Comparison of ENCODE assay signal across 18 mouse cellular contexts in the genomic region with DNA sequence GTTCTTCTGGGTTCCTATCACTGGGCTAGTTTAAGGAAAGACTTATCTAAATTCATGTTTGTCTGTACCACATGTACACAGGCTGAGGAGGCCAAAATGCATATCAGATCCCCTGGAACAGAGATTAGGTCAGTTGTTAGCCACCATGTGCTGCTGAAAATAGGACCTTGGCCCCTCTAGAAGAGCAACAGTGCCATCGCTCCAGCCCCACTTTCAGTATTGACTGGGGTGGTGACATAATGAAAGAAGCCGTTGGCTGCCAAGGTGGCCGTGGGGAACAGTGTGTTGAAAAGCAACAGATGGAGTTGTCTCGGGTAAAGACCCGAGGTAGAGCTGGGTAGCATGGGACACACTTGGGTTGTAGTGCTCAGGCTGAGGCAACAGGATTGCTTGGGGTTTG. TPM values are rescaled to one million over a fixed set of nuclear protein-coding genes. Genes with fewer than 3 reads are reported as not detected.
DNase-seq lines count a peak whose midpoint lies in the region; ATAC-seq and TF ChIP-seq lines count a peak whose summit lies in the region.
"Had no signal": no experiment of that assay in that cellular context is flagged by ENCODE, and none has a peak within 500 bp of the region (broad histone marks: within the 10 kb centered on the region; RNA-seq: fewer than 3 reads in every experiment).

No protein-coding gene starts in this region.

- intact Hi-C loops in left cerebral cortex, postnatal 10 days (cut with DNase I): no loop called here

- no peaks in the 10 kb centered on the region for H3K27me3 ChIP-seq in heart, embryonic 14.5 days (ENCODE audit: control insufficient read depth, insufficient read depth, low read length)
- no peaks in the 10 kb centered on the region for H3K27me3 ChIP-seq in lung, embryonic 15.5 days
- H3K27me3 ChIP-seq in liver, embryonic 13.5 days: no peaks in the 10 kb centered on the region
- no peaks in the 10 kb centered on the region for H3K27me3 ChIP-seq in liver, postnatal 0 days (ENCODE audit: insufficient read depth, low read length)
- H3K27me3 ChIP-seq: neural tube, embryonic 13.5 days had no signal

- 35% methylated on average over 5 of the region's 5 CpGs for WGBS in heart, embryonic 14.5 days
- 71% methylated on average over 5 of the region's 5 CpGs for WGBS in lung, embryonic 15.5 days
- 62% methylated on average over 5 of the region's 5 CpGs for WGBS in liver, embryonic 13.5 days (ENCODE audit: insufficient replicate concordance)
- 66% methylated on average over 5 of the region's 5 CpGs for WGBS in liver, postnatal 0 days (ENCODE audit: insufficient replicate concordance)

- peaks cover 51% of the 10 kb centered on the region for H3K36me3 ChIP-seq in heart, embryonic 14.5 days (ENCODE audit: control insufficient read depth, insufficient read depth, low read length)
- peaks cover 23% of the 10 kb centered on the region for H3K36me3 ChIP-seq in lung, embryonic 15.5 days
- peaks cover 46% of the 10 kb centered on the region for H3K36me3 ChIP-seq in liver, embryonic 13.5 days
- peaks cover 18% of the 10 kb centered on the region for H3K36me3 ChIP-seq in liver, postnatal 0 days (replicated peaks; ENCODE audit: insufficient read depth, low read length)

- H3K9me3 ChIP-seq in heart, embryonic 14.5 days (ENCODE audit: control insufficient read depth, low read length): no peaks in the 10 kb centered on the region
- H3K9me3 ChIP-seq in lung, embryonic 15.5 days: no peaks in the 10 kb centered on the region
- no peaks in the 10 kb centered on the region for H3K9me3 ChIP-seq in liver, embryonic 13.5 days (replicated peaks)
- no peaks in the 10 kb centered on the region for H3K9me3 ChIP-seq in liver, postnatal 0 days (ENCODE audit: low read length)
- H3K9me3 ChIP-seq: neural tube, embryonic 13.5 days had no signal

- no peak overlapping the region for H3K9ac ChIP-seq in heart, embryonic 14.5 days (ENCODE audit: low read length)
- H3K9ac ChIP-seq in lung, embryonic 15.5 days: no peak overlapping the region
- no peak overlapping the region for H3K9ac ChIP-seq in liver, embryonic 13.5 days
- no peak overlapping the region for H3K9ac ChIP-seq in liver, postnatal 0 days (replicated peaks)
- H3K9ac ChIP-seq: neural tube, embryonic 13.5 days had no signal

- no peak for TF ChIP-seq CTCF in liver, postnatal 0 days (IDR thresholded peaks at IDR 0.05; ENCODE audit: low read depth)

- H3K27ac ChIP-seq in heart, embryonic 14.5 days (replicated peaks in 1 of 2; ENCODE audit: control insufficient read depth in 1 of 2, insufficient read depth in 1 of 2, low read depth in 2 of 2, low read length in 2 of 2): peak overlapping the region in 1 of 2 experiments; percentile 33; a peak in 1 of 4 replicates
- H3K27ac ChIP-seq in lung, embryonic 15.5 days: no peak overlapping the region
- H3K27ac ChIP-seq in liver, embryonic 13.5 days: 0 out of 2 replicates have a peak overlapping the region, but pooled peaks have one; percentile 9
- peak overlapping the region; percentile 73 for H3K27ac ChIP-seq in liver, postnatal 0 days (ENCODE audit: low read depth)
- H3K27ac ChIP-seq: layer of hippocampus, adult 2 months; neural tube, embryonic 13.5 days had no signal

- H3K4me1 ChIP-seq in heart, embryonic 14.5 days (ENCODE audit: control insufficient read depth in 2 of 2, insufficient read depth in 2 of 2, low read length in 2 of 2): peaks cover 12 to 44% of the 10 kb centered on the region in 2 experiments
- H3K4me1 ChIP-seq in lung, embryonic 15.5 days: peaks cover 33% of the 10 kb centered on the region
- peaks cover 72% of the 10 kb centered on the region for H3K4me1 ChIP-seq in liver, embryonic 13.5 days (replicated peaks)
- peaks cover 39% of the 10 kb centered on the region for H3K4me1 ChIP-seq in liver, postnatal 0 days (ENCODE audit: insufficient read depth)

- no peak for TF ChIP-seq EP300 in liver, postnatal 0 days (IDR thresholded peaks at IDR 0.05; ENCODE audit: low read depth)

- no peak for ATAC-seq in heart, embryonic 14.5 days (ENCODE audit: insufficient number of reproducible peaks, insufficient read depth, low FRiP score, low read depth)
- peak; percentile 19; the same call in 1 of the 2 replicates for ATAC-seq in lung, embryonic 15.5 days (ENCODE audit: borderline replicate concordance, extremely low read depth, low FRiP score, low TSS enrichment)
- peak; percentile 48 for ATAC-seq in liver, embryonic 13.5 days (ENCODE audit: low read depth)
- ATAC-seq in liver, postnatal 0 days: peak; percentile 81
- ATAC-seq: forebrain, embryonic 16.5 days had no signal

- H3K4me2 ChIP-seq in heart, embryonic 14.5 days (ENCODE audit: low read length): peak overlapping the region; percentile 16; the same call in 1 of the 2 replicates
- H3K4me2 ChIP-seq in lung, embryonic 15.5 days: no peak overlapping the region
- H3K4me2 ChIP-seq in liver, embryonic 13.5 days: no peak overlapping the region
- peak overlapping the region; percentile 14 for H3K4me2 ChIP-seq in liver, postnatal 0 days (ENCODE audit: low read depth, low read length)
- H3K4me2 ChIP-seq: neural tube, embryonic 13.5 days had no signal

- no peak overlapping the region for H3K4me3 ChIP-seq in heart, embryonic 14.5 days (ENCODE audit: control insufficient read depth in 1 of 2, insufficient read depth in 1 of 2, low read depth in 1 of 2, low read length in 2 of 2)
- H3K4me3 ChIP-seq in lung, embryonic 15.5 days: no peak overlapping the region
- H3K4me3 ChIP-seq in liver, embryonic 13.5 days (replicated peaks): no peak overlapping the region
- no peak overlapping the region for H3K4me3 ChIP-seq in liver, postnatal 0 days (ENCODE audit: low read depth, low read length)
- H3K4me3 ChIP-seq: layer of hippocampus, adult 2 months; neural tube, embryonic 13.5 days had no signal

- DNase-seq in heart, adult 9 months (ENCODE audit: low spot score in 2 of 2): no peak
- no peak for DNase-seq in lung, postnatal 14 days
- DNase-seq in liver, embryonic 13.5 days: no peak
- peak; percentile 49 for DNase-seq in liver, postnatal 0 days
- no peak for DNase-seq in left cerebral cortex, postnatal 10 days (ENCODE audit: extremely low spot score in 1 of 2, low spot score in 2 of 2)
- DNase-seq: adrenal gland, adult 8-10 months; cerebellum, adult 8-10 months; kidney, postnatal 14 days; left cerebral cortex, postnatal 4 days; lung, adult 2 months; midbrain, embryonic 14.5 days; right cerebral cortex, adult 18-20 months; thymus, postnatal 25 days had no signal

RNA-seq across cellular contexts. Expression of gene Selenof, which starts 9.7 kb away (rescaled TPM):
- polyA plus RNA-seq in heart, embryonic 14.5 days (2014; fragmentation: Nextera tagmentation; extraction: Ambion mirVana): 340 and 384 TPM in 2 replicates
- polyA plus RNA-seq in lung, embryonic 15.5 days (2015; fragmentation: Nextera tagmentation; extraction: Ambion mirVana): 713 and 738 TPM in 2 replicates
- polyA plus RNA-seq in liver, embryonic 13.5 days (2015; fragmentation: Nextera tagmentation; extraction: Ambion mirVana): 316 and 342 TPM in 2 replicates
- 271 and 284 TPM in 2 replicates for polyA plus RNA-seq in liver, postnatal 0 days (2015; fragmentation: Nextera tagmentation; extraction: Ambion mirVana)
- total RNA-seq in left cerebral cortex, postnatal 10 days (2021): 100 to 1,000 TPM; 274 to 290 TPM

RNA-seq across cellular contexts. Expression of gene Hs2st1, which starts 9.8 kb away (rescaled TPM):
- 7.0 and 8.6 TPM in 2 replicates for polyA plus RNA-seq in heart, embryonic 14.5 days (2014; fragmentation: Nextera tagmentation; extraction: Ambion mirVana)
- polyA plus RNA-seq in lung, embryonic 15.5 days (2015; fragmentation: Nextera tagmentation; extraction: Ambion mirVana): 10.8 and 11.7 TPM in 2 replicates
- 2.2 and 3.1 TPM in 2 replicates for polyA plus RNA-seq in liver, embryonic 13.5 days (2015; fragmentation: Nextera tagmentation; extraction: Ambion mirVana)
- 1.5 and 1.9 TPM in 2 replicates for polyA plus RNA-seq in liver, postnatal 0 days (2015; fragmentation: Nextera tagmentation; extraction: Ambion mirVana)
- 10 to 100 TPM; 62.0 to 62.4 TPM for total RNA-seq in left cerebral cortex, postnatal 10 days (2021)

Comparison
In these comparisons a context has a peak if more than half of its experiments do, and no peak if none do; other contexts are left out.
1. H3K4me2 ChIP-seq: peak in heart, embryonic 14.5 days (single experiment) and liver, postnatal 0 days (single experiment); none in lung, embryonic 15.5 days (single experiment) and liver, embryonic 13.5 days (single experiment).